Mouse (Mus musculus) cortical plate, adult 2 months (tissue): Measurements from ENCODE around the gene Lmx1a. TPM values are rescaled to one million over a fixed set of nuclear protein-coding genes. Genes with fewer than 3 reads are reported as not detected.

Experiments used
- H3K27ac ChIP-seq: fragments of 200-500 bp; 2 replicates; pipeline ENCODE4 v1.5.1; 2012; ENCODE audit warnings: low read length, control low read depth, inconsistent platforms; ENCODE audit not compliant: insufficient read depth
- H3K4me1 ChIP-seq: fragments of 200-500 bp; 2 replicates; pipeline ENCODE4 v1.6.1; 2011; ENCODE audit warnings: low read length; ENCODE audit not compliant: control insufficient read depth, insufficient read depth
- H3K4me3 ChIP-seq: fragments of 200-500 bp; 2 replicates; pipeline ENCODE4 v1.5.1; 2011; ENCODE audit warnings: mild to moderate bottlenecking, low read length, control low read depth; ENCODE audit not compliant: insufficient read depth
- CTCF ChIP-seq: fragments of 200-500 bp; IDR thresholded peaks from 2 replicates; pipeline ENCODE4 v1.5.1; 2011; ENCODE audit warnings: mild to moderate bottlenecking, control low read depth, low read length; ENCODE audit not compliant: insufficient read depth; ENCODE audit errors: extremely low read depth
- POLR2A ChIP-seq: fragments of 200-500 bp; IDR thresholded peaks from 2 replicates; pipeline ENCODE4 v1.6.1; 2011; ENCODE audit warnings: mild to moderate bottlenecking, low read length, control low read depth; ENCODE audit not compliant: insufficient read depth; ENCODE audit errors: extremely low read depth
- polyA plus RNA-seq: library from polyadenylated mRNA; depleted of rRNA; stranded (reverse); fragments of >200 nt; gene quantifications from 2 replicates; pipeline ENCODE4 v1.2.3, GENCODE M21; 2012

Gene Lmx1a
- polyA plus RNA-seq, 1 experiment = 0.02 TPM

DNA sequence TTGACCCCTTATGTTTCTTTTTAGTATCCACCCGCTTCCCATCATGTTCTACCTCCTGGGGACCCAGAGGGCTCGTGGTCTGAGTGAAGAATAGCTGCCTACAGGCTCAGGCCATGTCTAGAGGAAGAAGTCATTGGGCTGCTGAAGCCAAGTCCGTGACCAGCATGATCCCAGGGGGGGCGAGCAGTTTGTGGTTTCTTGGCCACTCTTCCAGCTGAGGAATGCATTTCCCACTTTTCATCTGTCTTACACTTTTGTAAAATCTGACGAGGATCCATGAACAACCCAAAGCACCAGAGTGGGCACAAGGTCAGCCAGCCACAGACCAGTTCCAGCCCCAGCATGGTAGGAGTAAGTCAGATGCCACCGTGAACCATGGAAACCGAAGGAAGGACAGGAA lies 50.2 kb downstream of the Lmx1a start:
- Histone ChIP-seq H3K4me3 (no peak overlapping the region), H3K4me1 (no peaks in the 10 kb centered on the region), H3K27ac (no peak overlapping the region)
- TF ChIP-seq CTCF = no peak
- TF ChIP-seq POLR2A = no peak

DNA sequence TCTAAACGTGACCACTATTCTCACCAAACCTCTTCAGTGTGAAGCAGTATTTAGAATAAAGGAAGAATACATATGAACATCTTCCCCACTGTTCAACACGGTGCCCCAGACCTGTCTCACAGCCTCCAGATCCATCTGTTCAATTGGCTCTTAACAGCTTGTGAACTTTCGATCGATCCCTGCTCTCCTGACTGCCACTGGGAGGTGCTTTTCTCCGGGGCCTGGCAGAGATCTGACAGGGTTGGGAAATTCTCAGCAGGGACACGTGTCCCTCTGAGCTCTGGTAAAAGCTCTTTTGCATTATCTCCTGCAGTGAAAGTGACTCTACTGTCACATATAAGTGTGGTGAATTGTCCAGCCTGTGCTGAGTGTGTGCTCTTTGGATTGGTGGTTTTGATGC lies 57.6 kb downstream of the Lmx1a start:
- Histone ChIP-seq H3K4me3 (no peak overlapping the region), H3K4me1 (no peaks in the 10 kb centered on the region), H3K27ac (no peak overlapping the region)
- no peak for TF ChIP-seq POLR2A
- TF ChIP-seq CTCF = no peak

DNA sequence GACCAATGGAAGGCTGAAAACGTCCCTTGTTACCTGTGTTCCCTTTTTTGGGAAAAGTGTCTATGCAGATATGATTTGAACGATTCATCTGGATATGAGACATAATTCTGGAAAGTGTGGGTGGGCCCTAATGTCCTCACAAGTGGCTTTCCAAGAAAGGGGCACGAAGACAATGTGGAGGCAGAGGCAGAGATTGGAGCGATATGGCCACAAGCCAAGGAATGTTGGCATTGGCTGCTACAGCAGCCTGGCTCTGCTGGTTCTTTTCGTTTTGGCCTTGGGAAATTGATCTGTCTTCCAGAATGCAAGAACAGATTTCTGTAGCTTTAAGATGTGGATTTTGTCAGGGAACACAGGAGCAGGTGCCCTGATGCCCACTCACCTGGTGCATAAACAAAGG lies 63.6 kb downstream of the Lmx1a start:
- TF ChIP-seq POLR2A (no peak), CTCF (no peak)
- H3K4me3 ChIP-seq = no peak overlapping the region
- H3K27ac ChIP-seq = no peak overlapping the region
- H3K4me1 ChIP-seq = no peaks in the 10 kb centered on the region

DNA sequence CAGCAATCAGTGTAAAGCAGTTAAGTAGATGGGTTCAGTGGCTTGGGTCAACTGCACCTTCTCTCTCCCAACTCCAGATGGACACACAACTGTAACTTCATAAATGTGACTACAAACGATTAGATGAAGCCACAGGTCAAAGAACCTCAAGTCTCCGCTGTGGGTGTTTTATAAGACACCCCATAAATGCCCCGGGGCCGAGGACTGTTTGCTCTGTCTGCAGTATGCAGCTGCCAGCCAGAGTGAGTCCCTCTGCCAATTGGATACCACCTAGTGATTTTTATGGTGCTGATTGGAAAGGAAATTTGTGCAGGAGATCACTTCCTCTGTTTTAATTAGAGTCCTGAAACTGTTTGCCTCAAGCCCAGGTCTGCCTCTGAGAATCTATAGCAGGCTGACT lies 65.0 kb downstream of the Lmx1a start:
- Histone ChIP-seq H3K27ac (no peak overlapping the region), H3K4me3 (no peak overlapping the region), H3K4me1 (no peaks in the 10 kb centered on the region)
- TF ChIP-seq POLR2A = no peak
- TF ChIP-seq CTCF = no peak

DNA sequence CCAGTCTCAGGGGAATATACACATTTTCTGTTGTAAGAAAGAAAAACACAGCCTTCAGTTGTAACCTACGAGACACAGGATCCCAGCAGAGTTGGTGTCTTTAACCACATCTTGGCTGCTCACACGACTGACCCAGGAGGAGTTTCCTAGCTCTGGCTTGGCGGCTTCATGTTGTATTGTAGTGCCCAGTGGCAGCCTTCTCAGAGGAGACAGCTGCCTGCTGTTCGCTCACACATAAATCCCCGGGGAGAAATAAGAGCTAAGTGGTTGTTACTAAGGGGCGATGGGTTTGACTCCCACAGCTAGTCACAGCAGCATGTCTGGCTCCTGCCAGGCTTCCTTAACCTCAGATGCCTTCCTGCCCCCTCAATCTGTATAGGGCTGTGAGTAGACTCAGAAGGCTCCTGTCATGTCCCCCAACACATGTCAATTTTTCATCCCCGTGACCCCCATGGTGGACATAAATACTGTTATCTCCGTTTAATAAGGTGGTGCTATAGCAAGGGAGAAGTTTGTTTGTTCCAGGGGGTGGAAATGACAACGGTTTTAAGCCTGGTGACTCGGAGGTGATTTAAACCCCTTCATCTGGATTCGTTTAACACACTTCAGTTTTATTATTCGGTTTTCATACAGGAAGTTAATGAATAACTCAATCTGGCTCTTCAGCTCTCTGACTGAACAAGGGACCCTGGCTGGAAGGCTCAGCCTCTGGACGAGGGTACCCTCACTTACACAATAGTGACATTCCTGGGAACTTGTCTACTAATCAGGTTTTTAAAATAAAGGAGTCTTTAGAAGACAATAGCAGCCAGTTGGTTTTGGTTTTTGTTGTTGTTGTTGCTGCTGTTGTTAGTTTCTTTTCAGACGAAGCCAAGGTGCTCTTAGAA lies 65.8 kb downstream of the Lmx1a start:
- no peak for TF ChIP-seq POLR2A
- TF ChIP-seq CTCF = no peak
- Histone ChIP-seq H3K27ac (no peak overlapping the region), H3K4me3 (no peak overlapping the region), H3K4me1 (no peaks in the 10 kb centered on the region)

DNA sequence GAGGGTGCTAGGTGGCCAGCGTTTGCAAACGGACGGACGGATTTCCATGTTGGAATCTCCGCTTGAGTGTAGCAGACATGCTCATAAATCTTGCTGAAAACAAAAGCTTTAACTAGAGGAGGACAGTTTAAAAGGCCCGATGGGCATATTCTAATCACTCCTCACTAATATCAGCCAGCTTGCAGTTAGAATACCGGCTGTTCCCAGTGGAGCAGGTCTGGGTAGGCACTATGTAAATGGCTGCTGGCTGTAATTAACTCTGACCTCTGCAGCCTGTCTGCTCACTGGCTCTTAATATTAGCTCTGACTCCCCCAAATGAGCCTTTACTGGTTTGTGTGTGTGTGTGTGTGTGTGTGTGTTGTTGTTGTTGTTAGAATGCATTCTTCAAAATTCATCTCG lies 69.2 kb downstream of the Lmx1a start:
- H3K27ac ChIP-seq = no peak overlapping the region
- H3K4me3 ChIP-seq = no peak overlapping the region
- H3K4me1 ChIP-seq = no peaks in the 10 kb centered on the region
- no peak for TF ChIP-seq POLR2A
- no peak for TF ChIP-seq CTCF

DNA sequence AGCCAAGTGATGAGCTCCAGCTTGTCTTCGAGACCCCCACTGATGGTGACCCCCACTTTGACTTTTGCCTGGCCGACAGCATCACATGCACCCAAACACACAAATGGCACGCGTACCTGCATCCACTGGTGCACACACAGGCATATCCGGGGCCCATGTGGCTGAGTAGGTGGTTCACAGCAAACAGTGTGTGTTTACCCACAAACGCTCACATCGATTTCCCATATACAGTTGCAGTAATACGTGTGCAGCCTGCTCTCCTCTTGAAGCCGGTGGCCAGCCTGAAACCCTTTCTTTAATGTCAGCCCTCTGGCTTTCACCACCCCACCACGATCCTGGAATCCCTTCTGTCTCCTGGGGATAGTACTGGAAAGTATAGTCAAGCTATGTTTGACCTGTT lies 71.3 kb downstream of the Lmx1a start:
- no peak for TF ChIP-seq POLR2A
- no peak for TF ChIP-seq CTCF

DNA sequence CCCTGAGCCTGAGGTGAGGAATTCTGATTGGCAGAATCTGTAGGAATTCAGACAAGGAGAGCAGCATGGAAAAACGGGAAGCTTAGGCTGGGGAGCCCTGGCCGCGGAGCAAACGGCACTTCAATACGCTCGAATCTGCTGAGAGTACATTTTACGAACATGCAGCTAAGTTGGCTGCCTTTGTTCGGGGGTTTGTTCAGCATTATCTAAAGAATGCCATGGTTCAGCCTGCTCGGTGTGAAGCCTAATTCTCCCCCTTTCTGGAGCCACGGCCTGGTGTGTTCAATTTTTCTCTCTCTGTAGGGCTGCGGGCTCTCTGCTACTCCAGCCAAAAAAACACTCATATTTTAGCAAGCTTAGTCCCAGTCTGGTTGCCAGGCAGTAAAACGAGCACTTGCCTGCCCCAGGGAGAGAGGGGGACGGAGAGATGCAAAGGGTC lies 72.8 kb downstream of the Lmx1a start:
- no peaks in the 10 kb centered on the region for H3K4me1 ChIP-seq
- TF ChIP-seq CTCF (no peak), POLR2A (no peak)
- no peak overlapping the region for H3K27ac ChIP-seq
- no peak overlapping the region for H3K4me3 ChIP-seq

More for the DNA sequence above, 71.3 kb downstream of the Lmx1a start:
- Histone ChIP-seq H3K27ac (no peak overlapping the region), H3K4me3 (no peak overlapping the region), H3K4me1 (no peaks in the 10 kb centered on the region)

DNA sequence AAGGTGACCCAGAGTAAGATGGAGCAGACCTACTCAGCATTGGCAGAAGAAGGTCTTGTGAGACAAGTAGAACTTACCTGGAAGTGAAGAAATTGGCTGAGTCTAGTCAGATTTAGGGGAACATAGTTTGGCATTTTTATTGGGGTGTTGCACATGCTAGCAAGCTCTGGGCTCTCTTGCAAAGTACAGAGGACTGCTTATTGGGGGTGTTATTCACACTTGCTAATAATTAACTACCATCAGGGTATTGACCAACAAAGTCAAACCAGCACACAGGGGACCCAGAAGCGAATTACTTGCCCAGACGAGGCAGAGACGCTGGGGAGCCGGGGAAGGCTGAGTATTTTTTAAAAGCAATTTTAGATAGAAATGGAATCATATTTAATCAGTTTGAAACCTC lies 77.6 kb downstream of the Lmx1a start:
- Histone ChIP-seq H3K4me3 (no peak overlapping the region), H3K4me1 (no peaks in the 10 kb centered on the region), H3K27ac (no peak overlapping the region)
- TF ChIP-seq POLR2A (no peak), CTCF (no peak)

DNA sequence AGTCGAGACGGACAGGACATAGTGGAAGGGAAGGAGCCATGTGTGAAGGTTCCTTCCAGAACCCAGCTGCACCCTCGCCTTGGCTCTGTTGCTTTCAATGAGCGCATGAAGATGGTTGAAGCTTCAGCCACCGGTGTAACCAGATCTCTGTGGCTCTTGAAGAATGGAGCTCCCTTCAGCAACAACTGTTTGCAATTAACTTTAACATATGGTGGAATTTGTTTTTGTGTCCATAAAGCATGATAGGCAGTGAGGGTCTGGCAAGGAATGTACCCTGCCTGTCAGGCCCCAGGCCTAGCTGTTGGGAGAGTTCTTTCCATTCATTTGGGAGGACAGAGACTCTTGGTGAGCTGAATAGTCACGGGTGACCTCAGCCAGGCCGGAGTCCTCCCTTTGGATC lies 81.4 kb downstream of the Lmx1a start:
- H3K4me1 ChIP-seq = no peaks in the 10 kb centered on the region

More for the DNA sequence above, 81.4 kb downstream of the Lmx1a start:
- Histone ChIP-seq H3K4me3 (no peak overlapping the region), H3K27ac (no peak overlapping the region)
- TF ChIP-seq CTCF = no peak
- TF ChIP-seq POLR2A = no peak
